Mouse (Mus musculus): ENCODE data around the gene Mecom.

GRCm38 (mm10) chr3:30011712-30012111 is 536.1 kb downstream of the Mecom start:
- no peak for TF ChIP-seq CTCF (IDR thresholded peaks at IDR 0.05; ENCODE audit: borderline replicate concordance, extremely low read depth, insufficient read depth, insufficient read length)
- no peak for TF ChIP-seq POLR2A (IDR thresholded peaks at IDR 0.05; ENCODE audit: borderline replicate concordance, extremely low read depth, insufficient read depth, insufficient read length, poor library complexity, severe bottlenecking)

Data from brain, embryonic 14.5 days (tissue).